Mouse (Mus musculus) C2C12 (cell line): Measurements from ENCODE around the gene Mpp3.

ENCODE experiments used
- CEBPB ChIP-seq: IDR thresholded peaks from one replicate; pipeline ENCODE4 v1.6.1; 2011; ENCODE audit warnings: low read depth, mild to moderate bottlenecking, control low read depth, moderate library complexity
- CTCF ChIP-seq: IDR thresholded peaks from one replicate; pipeline ENCODE4 v1.5.1; 2011; ENCODE audit not compliant: control insufficient read depth, insufficient read depth, insufficient read length
- MAX ChIP-seq: IDR thresholded peaks from one replicate; pipeline ENCODE4 v1.6.1; 2011; ENCODE audit warnings: mild to moderate bottlenecking, control low read depth
- MYOD1 ChIP-seq: IDR thresholded peaks from one replicate; pipeline ENCODE4 v1.6.1; 2011; ENCODE audit warnings: low read depth; ENCODE audit not compliant: control insufficient read depth, insufficient read length
- MYOG ChIP-seq: IDR thresholded peaks from one replicate; pipeline ENCODE4 v1.6.1; 2011; ENCODE audit not compliant: control insufficient read depth, insufficient read length; ENCODE audit errors: extremely low read depth
- USF1 ChIP-seq: IDR thresholded peaks from one replicate; pipeline ENCODE4 v1.6.1; 2011; ENCODE audit warnings: low read depth, mild to moderate bottlenecking, control low read depth, moderate library complexity

GRCm38 (mm10) chr11:102025354-102025753 is 2.9 kb downstream of the Mpp3 start:
- TF ChIP-seq CTCF (no peak), USF1 (no peak), MYOG (no peak), MYOD1 (no peak), MAX (no peak), CEBPB (no peak)
